Mouse (Mus musculus): Measurements from ENCODE around the gene Reep1.
A peak's percentile ranks its signal among the peaks of the same experiment; 100 is the strongest.

Reep1 gene

DNA sequence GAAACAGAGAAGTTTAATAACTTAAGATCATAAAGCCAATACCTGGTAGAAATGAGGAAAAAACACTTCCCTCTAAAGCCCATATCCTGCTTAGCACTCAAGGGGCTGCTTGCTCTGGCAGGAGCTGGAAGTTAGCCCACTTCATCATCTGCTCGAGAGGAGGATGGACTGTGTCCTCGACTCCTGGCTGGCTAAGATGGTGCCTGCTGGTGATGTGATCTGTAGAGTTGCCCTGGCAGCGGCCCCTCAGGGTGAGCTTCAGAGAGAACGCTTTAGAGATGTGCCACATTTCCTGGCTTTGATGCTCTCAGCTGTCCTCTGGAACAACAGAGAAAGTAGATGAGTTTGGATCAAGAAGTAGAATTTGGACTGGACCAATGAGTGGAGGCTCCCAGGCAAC is 31.2 kb downstream of the Reep1 start:
- DNase-seq, result no peak

GRCm38 (mm10) chr6:71740921-71741320 is 33.6 kb downstream of the Reep1 start:
- no peak for DNase-seq

- DNase-seq, result no peak
Measured at GRCm38 (mm10) chr6:71741998-71742636, 34.8 kb downstream of the Reep1 start.

GRCm38 (mm10) chr6:71744934-71745333 is 37.6 kb downstream of the Reep1 start:
- no peak for DNase-seq

GRCm38 (mm10) chr6:71745482-71746234 is 38.3 kb downstream of the Reep1 start:
- DNase-seq, result no peak

GRCm38 (mm10) chr6:71746246-71746645 is 38.9 kb downstream of the Reep1 start:
- no peak for DNase-seq

DNA sequence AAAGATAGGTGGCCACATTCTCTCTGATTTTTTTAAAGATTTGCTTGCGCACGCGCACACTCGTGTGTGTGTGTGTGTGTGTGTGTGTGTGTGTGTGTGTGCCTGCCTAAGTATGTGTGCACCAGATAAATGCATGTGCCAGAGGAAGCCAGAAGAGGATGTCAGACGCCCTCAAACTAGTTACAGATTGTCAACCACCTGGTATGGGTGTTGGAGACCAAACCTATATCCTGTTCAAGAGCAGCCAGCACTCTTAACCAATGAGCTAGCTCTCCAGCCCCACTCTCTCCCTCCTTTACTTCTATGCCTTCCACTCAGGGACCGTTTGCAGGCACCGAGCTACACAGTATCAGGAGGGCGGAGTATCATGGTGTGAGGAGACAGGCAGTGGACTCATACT is 39.5 kb downstream of the Reep1 start:
- no peak for DNase-seq

DNA sequence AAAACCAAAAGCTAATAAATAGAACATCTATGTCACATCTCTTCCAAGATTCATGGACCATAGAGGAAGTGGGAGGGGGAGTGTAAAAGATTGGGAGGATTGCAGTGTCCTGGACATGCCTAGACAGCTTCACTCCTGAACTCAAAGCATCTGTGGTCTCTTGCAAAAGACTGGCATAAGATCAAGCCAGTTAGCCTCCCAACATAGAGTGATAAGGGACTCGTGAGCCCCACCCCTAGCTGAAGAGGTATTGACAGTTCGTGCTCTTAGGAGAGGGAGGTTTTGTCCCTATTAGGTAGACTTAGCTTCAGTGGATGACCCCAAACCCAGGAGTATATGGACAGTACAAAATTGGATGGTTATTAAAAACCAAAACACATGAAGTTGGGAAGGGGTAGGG is 44.2 kb downstream of the Reep1 start:
- DNase-seq, result no peak

DNA sequence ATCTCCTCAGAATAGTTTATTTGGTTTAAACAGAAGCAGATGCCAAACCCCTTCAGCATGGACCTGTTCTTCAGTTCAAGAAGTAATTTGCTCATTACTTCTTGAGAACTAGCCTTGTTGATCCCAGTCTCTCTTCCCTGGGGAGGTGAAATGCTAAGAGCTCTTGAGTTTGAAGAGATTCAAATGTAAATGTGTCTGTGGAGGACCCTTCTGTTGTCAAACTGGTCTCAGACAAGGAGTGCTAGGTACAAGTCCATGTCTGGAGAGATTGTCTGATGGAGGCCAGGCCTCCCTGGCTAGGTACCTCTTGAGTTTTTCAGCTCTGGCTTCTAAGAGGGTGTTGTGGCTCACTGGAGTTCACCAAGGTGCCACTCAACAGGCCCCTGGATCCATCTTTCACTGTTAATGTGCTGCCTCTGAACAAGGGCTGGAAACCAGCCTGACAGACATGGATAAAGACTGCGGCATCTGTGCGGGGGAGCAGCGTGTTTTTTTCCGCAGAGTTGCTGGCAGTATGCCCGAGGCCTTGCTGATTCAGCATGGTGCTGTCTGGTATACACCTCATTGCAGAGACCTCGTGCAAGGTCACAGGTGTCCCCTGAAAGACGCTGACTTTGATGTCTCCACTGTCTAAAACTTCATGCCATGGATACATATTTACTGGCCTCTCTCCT is 45.6 kb downstream of the Reep1 start:
- no peak for DNase-seq

- DNase-seq, result peak; percentile 48
Measured at GRCm38 (mm10) chr6:71757039-71757894, 49.9 kb downstream of the Reep1 start.

- peak; percentile 30 for DNase-seq
Measured at GRCm38 (mm10) chr6:71758780-71759179, 51.4 kb downstream of the Reep1 start.

- no peak for DNase-seq
Measured at GRCm38 (mm10) chr6:71760073-71760472, 52.7 kb downstream of the Reep1 start.

GRCm38 (mm10) chr6:71767761-71768160 is 60.4 kb downstream of the Reep1 start:
- no peak for DNase-seq

- DNase-seq, result no peak
Measured at GRCm38 (mm10) chr6:71769901-71770690, 62.7 kb downstream of the Reep1 start.

DNA sequence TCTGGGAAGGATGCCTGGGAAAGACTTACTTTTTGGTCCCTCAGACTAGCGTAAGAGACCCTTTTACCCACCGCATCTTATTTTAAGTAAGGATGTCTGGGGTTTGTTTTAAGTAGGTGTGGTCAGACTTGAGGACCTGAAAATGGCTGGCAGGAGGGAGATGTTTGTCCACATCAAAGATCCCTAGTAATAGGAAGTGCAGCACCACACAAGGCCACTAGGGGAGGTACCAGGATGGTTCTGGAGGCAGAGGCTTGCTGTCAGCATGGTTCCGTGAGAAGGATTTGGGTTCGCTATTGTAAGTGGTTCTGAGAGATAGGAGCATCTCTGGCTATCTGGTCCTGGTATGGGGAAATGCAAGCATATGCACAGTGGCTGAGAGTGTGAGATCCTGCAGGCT is 63.5 kb downstream of the Reep1 start:
- DNase-seq, result no peak

- DNase-seq, result no peak
Measured at GRCm38 (mm10) chr6:71771282-71771681, 63.9 kb downstream of the Reep1 start.

GRCm38 (mm10) chr6:71772156-71772555 is 64.8 kb downstream of the Reep1 start:
- DNase-seq, result no peak

- DNase-seq, result no peak
Measured at GRCm38 (mm10) chr6:71772636-71773208, 65.4 kb downstream of the Reep1 start.

- no peak for DNase-seq
Measured at GRCm38 (mm10) chr6:71778016-71778415, 70.7 kb downstream of the Reep1 start.

GRCm38 (mm10) chr6:71779831-71780230 is 72.5 kb downstream of the Reep1 start:
- no peak for DNase-seq

DNA sequence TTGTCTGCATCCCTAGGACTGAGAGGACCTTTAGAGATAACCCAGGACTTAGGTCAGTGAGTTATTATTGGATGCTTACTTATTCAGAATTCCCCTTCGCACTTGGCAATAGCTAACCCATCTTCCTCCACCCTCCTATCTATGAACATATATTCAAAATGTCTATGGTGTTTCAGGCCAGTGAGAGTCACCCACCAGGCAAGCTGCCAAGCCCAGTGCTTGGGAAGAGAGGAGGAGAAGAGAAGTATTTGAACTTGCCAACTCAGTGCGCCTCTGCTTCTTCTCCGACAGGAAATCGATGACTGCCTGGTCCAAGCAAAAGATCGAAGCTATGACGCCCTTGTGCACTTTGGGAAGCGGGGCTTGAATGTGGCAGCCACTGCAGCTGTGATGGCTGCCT is 73.1 kb downstream of the Reep1 start:
- DNase-seq, result no peak

DNA sequence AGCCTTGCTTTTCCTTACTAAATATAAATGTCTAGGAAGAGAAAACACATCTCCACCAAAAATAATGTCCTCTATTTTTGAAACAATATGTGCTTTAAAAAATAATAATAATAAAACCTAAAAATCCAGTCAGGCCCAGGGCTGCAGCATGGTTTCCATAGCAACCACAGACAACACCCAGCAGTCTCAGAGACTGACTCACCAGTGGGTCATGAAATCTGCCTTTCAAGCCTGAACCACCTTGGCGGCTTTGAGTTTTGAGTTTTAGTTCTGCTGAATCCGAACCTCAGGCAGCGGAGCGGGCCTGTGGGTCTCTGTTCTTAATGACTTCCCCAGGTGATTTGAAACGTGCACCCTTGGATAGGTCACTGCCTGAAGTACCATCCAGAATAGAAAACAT is 75.8 kb downstream of the Reep1 start:
- DNase-seq, result no peak

Measured in liver (tissue).